Mouse (Mus musculus) testis, adult 10 weeks (tissue): ENCODE results near the gene Akap13. TPM values are rescaled to one million over a fixed set of nuclear protein-coding genes. Genes with fewer than 3 reads are reported as not detected.

ENCODE experiments used
- polyA plus RNA-seq: library from polyadenylated mRNA; stranded (reverse); fragments of 350-450 nt; fragmentation: Illumina TruSeq; extraction: RNeasy Lipid Tissue Mini Kit (QIAGEN cat#74804); gene quantifications from one replicate; pipeline ENCODE4 v1.2.3, GENCODE M21; 2014; ENCODE audit warnings: low read depth, low replicate concordance

The Akap13 gene
- polyA plus RNA-seq: 11.0 TPM

GRCm38 (mm10) chr7:75455223-75456151 lies at the start of gene Akap13:
TSS of gene Akap13 (plus strand) at chr7:75455534.

Other genes with a start within 250 kb of the Akap13 start
- 1.8 TPM for gene Sv2b, start 146.3 kb upstream of the Akap13 start, polyA plus RNA-seq